Mouse (Mus musculus) lung, postnatal 4 days (tissue): ENCODE measurements around the gene Wipf2.
"Not testable (repeated sequence)": the region's sequence is repeated elsewhere in the genome, so short reads cannot be mapped to it uniquely, and the experiment has no call there.

Source experiments
- DNase-seq, 2 experiments: peaks; one replicate each; pipeline ENCODE4 v3.0.0; 2021

The Wipf2 gene

GRCm38 (mm10) chr11:98910415-98910814, 47.0 kb downstream of the Wipf2 start:
- DNase-seq = peak in 1 of 2 experiments; percentile 39

- DNase-seq = no peak
Observed at GRCm38 (mm10) chr11:98911498-98911897, 48.1 kb downstream of the Wipf2 start.

GRCm38 (mm10) chr11:98914196-98914595, 50.8 kb downstream of the Wipf2 start:
- DNase-seq = peak in 1 of 2 experiments; percentile 61

- not testable (repeated sequence) for DNase-seq
Observed at GRCm38 (mm10) chr11:98916376-98916775, 52.9 kb downstream of the Wipf2 start.

GRCm38 (mm10) chr11:98917428-98918005, 54.1 kb downstream of the Wipf2 start:
- no peak for DNase-seq

GRCm38 (mm10) chr11:98918231-98918630, 54.8 kb downstream of the Wipf2 start:
- DNase-seq = peak; percentile 66 to 73

GRCm38 (mm10) chr11:98919009-98919408, 55.6 kb downstream of the Wipf2 start:
- no peak for DNase-seq

GRCm38 (mm10) chr11:98921813-98922212, 58.4 kb downstream of the Wipf2 start:
- DNase-seq = peak; percentile 67 to 77

- DNase-seq = peak; percentile 73 to 85
Observed at GRCm38 (mm10) chr11:98922307-98922706, 58.9 kb downstream of the Wipf2 start.

GRCm38 (mm10) chr11:98922851-98923711, 59.6 kb downstream of the Wipf2 start:
- peak; percentile 60 to 84 for DNase-seq

GRCm38 (mm10) chr11:98924633-98925175, 61.3 kb downstream of the Wipf2 start:
- DNase-seq = peak in 1 of 2 experiments; percentile 29

GRCm38 (mm10) chr11:98925265-98925721, 61.9 kb downstream of the Wipf2 start:
- peak; percentile 78 to 90 for DNase-seq

- DNase-seq = peak; percentile 69 to 84
Observed at GRCm38 (mm10) chr11:98925868-98926311, 62.5 kb downstream of the Wipf2 start.

GRCm38 (mm10) chr11:98926553-98926952, 63.1 kb downstream of the Wipf2 start:
- DNase-seq = no peak

- DNase-seq = peak in 1 of 2 experiments; percentile 36
Observed at GRCm38 (mm10) chr11:98927438-98928076, 64.1 kb downstream of the Wipf2 start, which contains the start of gene Rara. TSS of gene Rara (plus strand) at chr11:98927818.

- DNase-seq = peak; percentile 3 to 29
Observed at GRCm38 (mm10) chr11:98928186-98928893, 64.9 kb downstream of the Wipf2 start.

- peak; percentile 29 to 54 for DNase-seq
Observed at GRCm38 (mm10) chr11:98929503-98929902, 66.1 kb downstream of the Wipf2 start.

- peak; percentile 60 to 70 for DNase-seq
Observed at GRCm38 (mm10) chr11:98930127-98930601, 66.7 kb downstream of the Wipf2 start.

GRCm38 (mm10) chr11:98930773-98931512, 67.5 kb downstream of the Wipf2 start:
- peak; percentile 68 to 83 for DNase-seq

- DNase-seq = peak; percentile 66 to 82
Observed at GRCm38 (mm10) chr11:98931513-98932292, 68.3 kb downstream of the Wipf2 start.
